Mouse (Mus musculus) spleen, postnatal 4 days (tissue): ENCODE results near the gene Adat3.

Experiments
- DNase-seq, 2 experiments: peaks; one replicate each; pipeline ENCODE4 v3.0.0; 2022; ENCODE audit warnings: low spot score in 2 of 2

Gene Adat3

DNA sequence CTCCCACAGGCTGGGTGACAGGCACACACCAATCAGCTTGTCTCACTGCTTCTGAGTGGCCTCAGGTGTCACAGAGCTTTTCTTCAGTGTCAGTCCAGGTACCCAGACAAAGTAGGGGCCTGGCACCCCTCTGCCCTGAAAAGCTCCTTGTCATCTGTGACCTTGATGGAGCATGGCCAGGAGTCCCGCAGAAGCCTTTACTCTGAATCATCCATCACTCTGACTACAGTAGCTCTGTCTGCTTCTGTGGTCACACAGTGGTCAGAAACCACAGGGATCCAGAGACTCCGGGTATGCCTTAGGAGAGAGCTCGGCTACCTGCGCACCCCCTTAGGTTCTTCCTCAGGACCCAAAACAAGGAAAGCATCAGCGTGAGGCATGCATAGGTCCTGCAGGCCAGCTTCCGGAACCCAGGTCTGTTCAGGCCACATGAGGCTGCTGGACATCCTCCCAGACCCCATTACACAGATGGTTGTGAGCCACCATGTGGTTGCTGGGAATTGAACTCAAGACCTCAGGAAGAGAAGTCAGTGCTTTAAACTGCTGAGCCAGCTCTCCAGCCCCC, 50.6 kb downstream of the Adat3 start:
- DNase-seq = no peak

DNA sequence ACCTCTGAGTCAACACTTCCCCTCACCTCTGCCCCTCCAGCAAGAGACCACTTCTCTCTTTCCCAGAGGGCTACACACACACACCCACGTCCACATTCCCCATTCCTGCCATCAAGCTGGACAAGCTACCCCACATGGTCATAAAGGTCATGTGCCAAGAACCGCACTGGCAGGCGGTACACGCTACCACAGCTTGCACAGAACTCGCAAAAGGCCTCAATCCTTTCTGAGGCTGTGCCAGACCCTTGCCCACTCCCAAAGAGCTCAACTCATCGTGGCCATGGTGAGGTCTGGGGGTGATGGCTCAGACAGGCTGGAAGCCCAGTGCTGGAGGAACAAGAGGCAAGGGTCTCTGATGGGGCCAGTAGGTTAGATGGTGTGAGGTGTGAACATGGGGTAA, 52.2 kb downstream of the Adat3 start:
- DNase-seq = no peak

DNA sequence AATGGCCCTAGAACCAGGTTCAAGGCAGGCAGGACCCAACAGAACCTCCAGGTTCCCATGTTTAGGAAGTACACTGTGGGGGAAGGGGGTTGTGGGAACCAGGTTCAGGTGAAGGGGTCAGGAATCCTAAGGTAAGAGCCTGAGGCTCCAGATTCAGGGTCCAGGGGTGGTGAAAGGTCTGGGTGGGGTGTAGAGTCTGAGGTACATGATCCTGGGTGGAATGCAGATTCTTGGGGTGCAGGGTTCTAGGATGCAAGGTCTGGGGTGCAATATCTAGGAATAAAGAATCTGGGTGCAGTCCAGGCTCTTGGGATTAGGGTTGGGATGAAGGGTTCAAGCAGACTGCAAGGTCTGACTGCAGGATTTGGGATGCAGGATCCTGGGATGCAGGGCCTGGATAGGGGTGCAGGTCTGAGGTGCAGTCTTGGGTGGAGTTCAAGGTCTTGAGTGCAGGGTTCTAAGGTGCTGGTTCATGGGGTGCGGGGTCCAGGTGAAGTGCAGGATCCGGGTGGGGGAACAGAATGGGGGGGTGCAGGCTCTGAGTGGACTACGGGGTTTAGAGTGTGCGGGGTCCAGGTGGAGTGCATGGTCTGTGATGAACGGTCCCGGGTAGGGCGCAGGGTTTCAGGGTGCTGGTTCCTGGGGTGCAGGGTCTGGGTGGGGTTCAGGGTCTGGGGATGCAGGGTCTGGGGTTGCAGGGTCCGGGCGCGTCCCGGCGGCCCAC, 52.9 kb downstream of the Adat3 start:
- no peak for DNase-seq

DNA sequence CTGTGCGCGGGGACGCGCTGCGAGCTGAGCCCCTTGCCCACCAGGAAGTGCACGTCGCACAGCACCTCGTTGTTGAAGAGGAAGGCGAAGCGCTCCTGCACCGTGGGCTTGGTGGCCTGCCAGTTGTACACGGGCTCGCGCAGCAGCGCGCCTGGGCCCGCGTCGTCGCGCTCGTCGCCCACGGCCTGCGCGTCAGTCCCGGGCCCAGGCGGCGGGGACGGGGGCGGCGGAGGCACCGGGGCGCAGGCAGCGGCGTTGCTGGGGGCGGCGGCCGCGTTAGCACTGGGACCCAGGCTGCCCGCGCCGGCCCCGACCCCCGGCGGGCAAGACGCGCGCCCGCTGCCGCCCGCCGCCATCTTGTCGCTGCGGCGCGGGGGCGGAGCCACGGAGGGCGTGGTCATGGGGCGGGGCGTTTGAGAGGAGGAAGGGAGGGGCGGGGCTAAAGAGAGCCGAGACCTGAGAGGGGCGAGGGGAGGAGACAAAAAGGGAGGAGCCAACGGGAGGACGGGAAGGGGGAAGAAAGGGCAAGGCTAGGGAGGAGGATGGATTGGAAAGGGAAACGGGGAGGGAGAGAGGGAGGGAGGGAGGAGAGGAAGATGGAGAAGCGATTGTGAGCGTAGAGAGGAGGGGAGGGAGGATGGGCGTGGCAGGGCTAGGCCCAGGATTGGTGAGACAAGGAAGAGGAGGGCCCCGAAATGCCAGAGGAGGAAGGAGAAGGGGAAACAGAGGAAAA, 53.6 kb downstream of the Adat3 start:
- DNase-seq = peak; percentile 97 to 99

DNA sequence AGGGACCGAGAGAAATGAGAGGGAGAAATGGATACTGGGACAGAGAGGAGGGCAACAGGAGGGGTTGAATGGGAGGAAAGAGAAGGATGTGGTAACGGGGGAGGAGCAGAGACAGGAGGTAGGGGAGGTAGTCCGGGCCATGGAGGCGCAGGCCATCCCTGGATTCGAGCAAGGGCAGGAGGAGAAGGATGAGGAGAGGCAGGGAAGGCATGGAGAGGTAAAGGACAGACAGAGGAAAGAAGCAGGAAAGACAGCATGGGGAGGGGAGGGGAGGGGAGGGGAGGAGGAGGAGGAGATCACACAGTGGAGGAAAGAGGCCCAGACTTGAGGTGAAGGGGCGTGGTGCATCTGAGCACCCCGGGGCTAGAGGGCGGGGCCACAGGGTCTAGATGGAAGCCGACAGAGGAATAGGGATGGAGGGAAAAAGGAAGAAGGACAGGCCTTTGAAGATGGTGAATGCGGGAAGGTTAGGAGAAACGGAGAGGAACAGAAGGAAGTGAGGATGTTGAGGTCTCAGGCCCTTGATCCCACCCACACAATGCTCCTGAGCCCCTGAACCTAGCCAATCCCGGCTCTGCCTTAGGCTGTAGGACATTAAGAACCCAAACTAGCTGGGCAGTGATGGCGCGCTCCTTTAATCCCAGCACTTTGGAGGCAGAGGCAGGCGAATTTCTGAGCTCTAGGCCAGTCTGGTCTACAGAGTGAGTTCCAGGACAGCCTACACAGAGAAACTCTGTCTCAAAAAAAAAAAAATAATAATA, 54.4 kb downstream of the Adat3 start, which contains the start of gene Btbd2:
Btbd2 (minus strand) TSS at position 209 of the 761 bp plus-strand sequence.
- DNase-seq = peak in 1 of 2 experiments; percentile 62
